Mouse (Mus musculus): ENCODE results near the gene Etv5. TPM values are rescaled to one million over a fixed set of nuclear protein-coding genes. Genes with fewer than 3 reads are reported as not detected.
A peak's percentile ranks its signal among the peaks of the same experiment; 100 is the strongest.

Etv5 gene
- 30.6 and 35.1 TPM in 2 replicates for polyA plus RNA-seq (2014; fragmentation: Nextera tagmentation; extraction: Ambion mirVana)

- no peaks in the 10 kb centered on the region; the same call in 1 of the 2 replicates for H3K4me1 ChIP-seq (ENCODE audit: control insufficient read depth, insufficient read depth, low read length)
- H3K4me3 ChIP-seq (ENCODE audit: low read depth, low read length), result peak within 1 kb of the TSS; percentile 81
- peak; percentile 99 for DNase-seq (ENCODE audit: low spot score)
- H3K9ac ChIP-seq (replicated peaks; ENCODE audit: low read length), result peak within 1 kb of the TSS; percentile 72
- H3K36me3 ChIP-seq (replicated peaks; ENCODE audit: control insufficient read depth, insufficient read depth, low read depth, low read length), result no peaks in the 10 kb centered on the region
- no peaks in the 10 kb centered on the region for H3K27me3 ChIP-seq (ENCODE audit: control insufficient read depth, insufficient read depth, low read length)
- H3K9me3 ChIP-seq (replicated peaks; ENCODE audit: control insufficient read depth, low read length), result no peaks in the 10 kb centered on the region
- H3K27ac ChIP-seq (replicated peaks; ENCODE audit: low read depth, low read length), result peak within 1 kb of the TSS; percentile 65; the same call in 1 of the 2 replicates
- peak within 1 kb of the TSS; percentile 92 for H3K4me2 ChIP-seq (ENCODE audit: low read depth, low read length)
- WGBS, result under 1% methylated on average over 48 of the region's 63 CpGs
- ATAC-seq (replicated peaks; ENCODE audit: insufficient number of reproducible peaks, low FRiP score, low TSS enrichment, low read depth), result peak; percentile 100
These were observed at the start of gene Etv5 for GRCm38 (mm10) chr16:22439499-22440177. Etv5 (minus strand) TSS chr16:22439719.

- H3K36me3 ChIP-seq (replicated peaks; ENCODE audit: control insufficient read depth, insufficient read depth, low read depth, low read length), result no peaks in the 10 kb centered on the region
- no peak for ATAC-seq (replicated peaks; ENCODE audit: insufficient number of reproducible peaks, low FRiP score, low TSS enrichment, low read depth)
- H3K27ac ChIP-seq (replicated peaks; ENCODE audit: low read depth, low read length), result no peak overlapping the region
- H3K9me3 ChIP-seq (replicated peaks; ENCODE audit: control insufficient read depth, low read length), result no peaks in the 10 kb centered on the region
- H3K4me2 ChIP-seq (ENCODE audit: low read depth, low read length), result no peak overlapping the region
- no peak overlapping the region for H3K4me3 ChIP-seq (ENCODE audit: low read depth, low read length)
- H3K9ac ChIP-seq (replicated peaks; ENCODE audit: low read length), result no peak overlapping the region
- H3K27me3 ChIP-seq (ENCODE audit: control insufficient read depth, insufficient read depth, low read length), result no peaks in the 10 kb centered on the region
- H3K4me1 ChIP-seq (ENCODE audit: control insufficient read depth, insufficient read depth, low read length), result no peaks in the 10 kb centered on the region
- no peak for DNase-seq (ENCODE audit: low spot score)
- 78% methylated on average over 1 of the region's 1 CpGs for WGBS
These were observed 44.4 kb upstream of the Etv5 start for GRCm38 (mm10) chr16:22483900-22484299.

- DNase-seq (ENCODE audit: low spot score) (no peak), ATAC-seq (replicated peaks; ENCODE audit: insufficient number of reproducible peaks, low FRiP score, low TSS enrichment, low read depth) (no peak)
- Histone ChIP-seq H3K36me3 (replicated peaks; ENCODE audit: control insufficient read depth, insufficient read depth, low read depth, low read length) (no peaks in the 10 kb centered on the region), H3K27me3 (ENCODE audit: control insufficient read depth, insufficient read depth, low read length) (no peaks in the 10 kb centered on the region), H3K9me3 (replicated peaks; ENCODE audit: control insufficient read depth, low read length) (no peaks in the 10 kb centered on the region), H3K27ac (replicated peaks; ENCODE audit: low read depth, low read length) (no peak overlapping the region), H3K4me3 (ENCODE audit: low read depth, low read length) (no peak overlapping the region), H3K4me2 (ENCODE audit: low read depth, low read length) (no peak overlapping the region), H3K4me1 (ENCODE audit: control insufficient read depth, insufficient read depth, low read length) (no peaks in the 10 kb centered on the region), H3K9ac (replicated peaks; ENCODE audit: low read length) (no peak overlapping the region)
- WGBS, result 88% methylated on average over 8 of the region's 8 CpGs
These were observed 39.8 kb upstream of the Etv5 start for GRCm38 (mm10) chr16:22479322-22479721.

GRCm38 (mm10) chr16:22471728-22472127 lies 32.2 kb upstream of the Etv5 start:
- H3K9me3 ChIP-seq (replicated peaks; ENCODE audit: control insufficient read depth, low read length), result no peaks in the 10 kb centered on the region
- DNase-seq (ENCODE audit: low spot score) (no peak), ATAC-seq (replicated peaks; ENCODE audit: insufficient number of reproducible peaks, low FRiP score, low TSS enrichment, low read depth) (no peak)
- H3K4me2 ChIP-seq (ENCODE audit: low read depth, low read length), result no peak overlapping the region
- no peak overlapping the region for H3K9ac ChIP-seq (replicated peaks; ENCODE audit: low read length)
- no peaks in the 10 kb centered on the region for H3K27me3 ChIP-seq (ENCODE audit: control insufficient read depth, insufficient read depth, low read length)
- no peak overlapping the region for H3K4me3 ChIP-seq (ENCODE audit: low read depth, low read length)
- WGBS, result 91% methylated on average over 2 of the region's 2 CpGs
- H3K27ac ChIP-seq (replicated peaks; ENCODE audit: low read depth, low read length), result no peak overlapping the region
- H3K4me1 ChIP-seq (ENCODE audit: control insufficient read depth, insufficient read depth, low read length), result no peaks in the 10 kb centered on the region
- no peaks in the 10 kb centered on the region for H3K36me3 ChIP-seq (replicated peaks; ENCODE audit: control insufficient read depth, insufficient read depth, low read depth, low read length)

- ATAC-seq (replicated peaks; ENCODE audit: insufficient number of reproducible peaks, low FRiP score, low TSS enrichment, low read depth), result no peak
- Histone ChIP-seq H3K9ac (replicated peaks; ENCODE audit: low read length) (no peak overlapping the region), H3K4me3 (ENCODE audit: low read depth, low read length) (no peak overlapping the region), H3K36me3 (replicated peaks; ENCODE audit: control insufficient read depth, insufficient read depth, low read depth, low read length) (no peaks in the 10 kb centered on the region), H3K4me1 (ENCODE audit: control insufficient read depth, insufficient read depth, low read length) (no peaks in the 10 kb centered on the region), H3K27me3 (ENCODE audit: control insufficient read depth, insufficient read depth, low read length) (no peaks in the 10 kb centered on the region), H3K27ac (replicated peaks; ENCODE audit: low read depth, low read length) (no peak overlapping the region), H3K4me2 (ENCODE audit: low read depth, low read length) (no peak overlapping the region), H3K9me3 (replicated peaks; ENCODE audit: control insufficient read depth, low read length) (no peaks in the 10 kb centered on the region)
- DNase-seq (ENCODE audit: low spot score), result no peak
- 83% methylated on average over 11 of the region's 11 CpGs for WGBS
These were observed 29.9 kb upstream of the Etv5 start for GRCm38 (mm10) chr16:22469385-22469784.

- ATAC-seq (replicated peaks; ENCODE audit: insufficient number of reproducible peaks, low FRiP score, low TSS enrichment, low read depth) (no peak), DNase-seq (ENCODE audit: low spot score) (no peak)
- Histone ChIP-seq H3K4me2 (ENCODE audit: low read depth, low read length) (no peak overlapping the region), H3K27me3 (ENCODE audit: control insufficient read depth, insufficient read depth, low read length) (no peaks in the 10 kb centered on the region), H3K36me3 (replicated peaks; ENCODE audit: control insufficient read depth, insufficient read depth, low read depth, low read length) (no peaks in the 10 kb centered on the region), H3K4me3 (ENCODE audit: low read depth, low read length) (no peak overlapping the region), H3K9me3 (replicated peaks; ENCODE audit: control insufficient read depth, low read length) (no peaks in the 10 kb centered on the region), H3K9ac (replicated peaks; ENCODE audit: low read length) (no peak overlapping the region), H3K4me1 (ENCODE audit: control insufficient read depth, insufficient read depth, low read length) (no peaks in the 10 kb centered on the region), H3K27ac (replicated peaks; ENCODE audit: low read depth, low read length) (no peak overlapping the region)
- WGBS, result 81% methylated on average over 2 of the region's 2 CpGs
These were observed 27.6 kb upstream of the Etv5 start for GRCm38 (mm10) chr16:22467111-22467510.

GRCm38 (mm10) chr16:22466381-22466780 lies 26.9 kb upstream of the Etv5 start:
- WGBS, result 79% methylated on average over 11 of the region's 11 CpGs
- ATAC-seq (replicated peaks; ENCODE audit: insufficient number of reproducible peaks, low FRiP score, low TSS enrichment, low read depth), result no peak

GRCm38 (mm10) chr16:22462220-22462619 lies 22.7 kb upstream of the Etv5 start:
- no peaks in the 10 kb centered on the region for H3K27me3 ChIP-seq (ENCODE audit: control insufficient read depth, insufficient read depth, low read length)
- ATAC-seq (replicated peaks; ENCODE audit: insufficient number of reproducible peaks, low FRiP score, low TSS enrichment, low read depth) (no peak), DNase-seq (ENCODE audit: low spot score) (no peak)
- H3K4me3 ChIP-seq (ENCODE audit: low read depth, low read length), result no peak overlapping the region
- WGBS, result 86% methylated on average over 3 of the region's 3 CpGs
- H3K4me1 ChIP-seq (ENCODE audit: control insufficient read depth, insufficient read depth, low read length), result no peaks in the 10 kb centered on the region
- no peak overlapping the region for H3K9ac ChIP-seq (replicated peaks; ENCODE audit: low read length)
- no peak overlapping the region for H3K4me2 ChIP-seq (ENCODE audit: low read depth, low read length)
- H3K36me3 ChIP-seq (replicated peaks; ENCODE audit: control insufficient read depth, insufficient read depth, low read depth, low read length), result no peaks in the 10 kb centered on the region
- no peak overlapping the region for H3K27ac ChIP-seq (replicated peaks; ENCODE audit: low read depth, low read length)
- no peaks in the 10 kb centered on the region for H3K9me3 ChIP-seq (replicated peaks; ENCODE audit: control insufficient read depth, low read length)

More at GRCm38 (mm10) chr16:22466381-22466780, 26.9 kb upstream of the Etv5 start:
- Histone ChIP-seq H3K9me3 (replicated peaks; ENCODE audit: control insufficient read depth, low read length) (no peaks in the 10 kb centered on the region), H3K27me3 (ENCODE audit: control insufficient read depth, insufficient read depth, low read length) (no peaks in the 10 kb centered on the region), H3K9ac (replicated peaks; ENCODE audit: low read length) (no peak overlapping the region), H3K4me2 (ENCODE audit: low read depth, low read length) (no peak overlapping the region), H3K4me1 (ENCODE audit: control insufficient read depth, insufficient read depth, low read length) (no peaks in the 10 kb centered on the region), H3K36me3 (replicated peaks; ENCODE audit: control insufficient read depth, insufficient read depth, low read depth, low read length) (no peaks in the 10 kb centered on the region), H3K27ac (replicated peaks; ENCODE audit: low read depth, low read length) (no peak overlapping the region), H3K4me3 (ENCODE audit: low read depth, low read length) (no peak overlapping the region)
- no peak for DNase-seq (ENCODE audit: low spot score)

Data from embryonic facial prominence, embryonic 11.5 days (tissue).